Mouse (Mus musculus) heart, postnatal 10 days (tissue): ENCODE data around the gene Snrpd2. TPM values are rescaled to one million over a fixed set of nuclear protein-coding genes. Genes with fewer than 3 reads are reported as not detected.

ENCODE experiments used
- DNase-seq, 2 experiments: peaks; one replicate each; pipeline ENCODE4 v3.0.0; 2021
- intact Hi-C: fragments of 180-260 bp; cut with DNase I; formaldehyde crosslinking; loops from one replicate; pipeline ENCODE4 v1.15.1; 2025
- total RNA-seq, 2 experiments: library from RNA; stranded (reverse); gene quantifications; 2 replicates each; pipeline ENCODE4 v1.2.3; 2021

Gene Snrpd2
- 10 to 100 TPM; 77.1 to 81.0 TPM for total RNA-seq

DNA sequence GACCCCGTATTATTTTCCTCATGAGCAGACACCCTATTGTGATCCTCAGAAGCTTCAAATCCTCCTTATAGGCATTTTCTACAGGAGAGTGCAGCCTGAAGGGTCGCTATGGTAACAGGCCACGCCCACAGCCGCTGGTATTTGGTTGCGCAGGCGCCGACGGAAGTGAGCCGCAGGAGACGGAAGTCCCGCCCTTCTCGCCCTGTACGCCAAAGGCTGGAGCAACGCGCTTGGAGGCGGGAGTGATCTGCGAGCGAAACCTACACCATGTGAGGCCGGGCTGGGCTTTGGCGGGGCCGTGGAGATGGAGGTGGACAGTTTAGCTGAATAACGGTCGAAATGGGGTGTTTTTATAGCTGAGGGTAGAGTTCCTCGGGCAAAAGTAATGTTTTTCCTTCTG lies at the start of gene Snrpd2:
Snrpd2 (plus strand) TSS at position 97 of the 400 bp plus-strand sequence.
- peak; percentile 98 to 99 for DNase-seq
- intact Hi-C loops: loop anchor here (2.0 kb wide), 1 partner anchor 81 kb away; no protein-coding TSS in a partner anchor

DNA sequence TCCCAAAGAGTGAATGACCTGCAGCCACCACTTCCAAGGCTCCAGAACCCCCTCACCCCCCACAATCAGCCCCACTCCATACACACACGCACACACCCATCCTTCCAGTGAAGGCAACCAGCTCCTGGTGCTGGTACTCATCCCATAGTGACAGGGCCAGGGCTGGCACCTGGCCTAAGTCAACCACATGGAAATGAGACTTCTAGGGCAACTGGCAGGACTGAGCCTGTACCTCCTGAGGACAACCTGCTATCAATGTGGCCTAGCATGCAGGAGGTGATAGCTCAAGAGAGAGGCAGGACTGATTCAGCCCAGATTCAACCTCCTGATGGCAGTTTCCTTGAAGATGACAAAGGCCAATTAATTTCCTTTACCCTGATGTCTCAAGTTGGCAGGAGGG lies 49.2 kb upstream of the Snrpd2 start:
- no peak for DNase-seq
- intact Hi-C loops: no loop called here

- intact Hi-C loops: no loop called here
Measured at GRCm38 (mm10) chr7:19103741-19104140, 45.8 kb upstream of the Snrpd2 start.

DNA sequence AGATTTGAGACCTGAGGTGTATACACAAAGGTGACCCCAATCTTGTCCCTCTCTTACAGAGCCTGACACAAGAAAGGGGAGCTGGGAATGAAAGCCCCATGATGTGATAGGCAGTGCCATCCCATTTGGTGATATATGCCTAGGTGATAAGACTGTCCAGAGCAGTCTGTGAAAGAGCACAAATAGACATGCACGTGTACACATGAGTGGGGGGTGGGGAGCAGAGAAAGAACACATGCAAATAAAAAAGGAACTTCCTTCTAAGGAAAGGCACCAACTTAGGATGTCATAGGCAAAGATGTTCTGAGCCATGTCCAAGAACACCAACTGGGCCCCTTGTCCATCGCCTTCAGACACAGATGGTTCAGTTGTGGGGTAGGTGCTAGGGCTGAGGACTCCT lies 45.0 kb upstream of the Snrpd2 start:
- intact Hi-C loops: no loop called here
- DNase-seq: no peak

More at GRCm38 (mm10) chr7:19103741-19104140, 45.8 kb upstream of the Snrpd2 start:
- no peak for DNase-seq

- DNase-seq: no peak
- intact Hi-C loops: no loop called here
Measured at GRCm38 (mm10) chr7:19107436-19107835, 42.1 kb upstream of the Snrpd2 start.

GRCm38 (mm10) chr7:19109565-19109964 lies 40.0 kb upstream of the Snrpd2 start:
- DNase-seq: no peak
- intact Hi-C loops: no loop called here

- intact Hi-C loops: no loop called here
- peak; percentile 43 to 65 for DNase-seq
Measured at GRCm38 (mm10) chr7:19118028-19118771, 31.3 kb upstream of the Snrpd2 start, which contains the start of gene Gm4969. Gm4969 (minus strand) TSS chr7:19118368.

- intact Hi-C loops: no loop called here
- peak in 1 of 2 experiments; percentile 26 for DNase-seq
Measured at GRCm38 (mm10) chr7:19119083-19119482, 30.4 kb upstream of the Snrpd2 start.

- intact Hi-C loops: no loop called here
- DNase-seq: peak; percentile 97 to 98
Measured at GRCm38 (mm10) chr7:19119631-19120429, 29.7 kb upstream of the Snrpd2 start, which contains the start of gene Fbxo46. Fbxo46 (plus strand) TSS chr7:19119859.

GRCm38 (mm10) chr7:19121686-19122085 lies 27.8 kb upstream of the Snrpd2 start:
- DNase-seq: no peak
- intact Hi-C loops: no loop called here

- intact Hi-C loops: no loop called here
- DNase-seq: no peak
Measured at GRCm38 (mm10) chr7:19124713-19125112, 24.8 kb upstream of the Snrpd2 start.

DNA sequence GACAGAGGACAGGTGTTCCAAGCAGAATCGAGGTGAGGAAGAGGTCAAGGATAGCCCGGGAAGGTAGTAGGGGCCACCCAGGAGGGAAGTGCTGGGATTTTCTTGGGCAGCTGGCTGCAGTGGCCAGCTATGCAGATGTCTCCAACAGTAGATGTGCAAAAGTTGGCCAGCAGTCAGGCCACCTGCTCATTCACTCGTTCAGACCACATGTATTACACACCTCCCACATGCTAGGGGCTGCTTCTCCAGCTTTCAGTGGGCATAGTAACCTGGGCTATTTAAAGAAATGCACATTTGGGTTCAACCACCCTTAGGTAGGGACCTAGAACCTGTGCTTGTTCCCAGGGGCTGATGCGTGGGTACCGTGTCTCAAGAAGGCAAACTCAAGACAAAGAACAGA lies 21.8 kb upstream of the Snrpd2 start:
- no peak for DNase-seq
- intact Hi-C loops: no loop called here

- intact Hi-C loops: no loop called here
- no peak for DNase-seq
Measured at GRCm38 (mm10) chr7:19129396-19129795, 20.1 kb upstream of the Snrpd2 start.

- intact Hi-C loops: no loop called here
- DNase-seq: peak in 1 of 2 experiments; percentile 24
Measured at GRCm38 (mm10) chr7:19130657-19131056, 18.9 kb upstream of the Snrpd2 start.

DNA sequence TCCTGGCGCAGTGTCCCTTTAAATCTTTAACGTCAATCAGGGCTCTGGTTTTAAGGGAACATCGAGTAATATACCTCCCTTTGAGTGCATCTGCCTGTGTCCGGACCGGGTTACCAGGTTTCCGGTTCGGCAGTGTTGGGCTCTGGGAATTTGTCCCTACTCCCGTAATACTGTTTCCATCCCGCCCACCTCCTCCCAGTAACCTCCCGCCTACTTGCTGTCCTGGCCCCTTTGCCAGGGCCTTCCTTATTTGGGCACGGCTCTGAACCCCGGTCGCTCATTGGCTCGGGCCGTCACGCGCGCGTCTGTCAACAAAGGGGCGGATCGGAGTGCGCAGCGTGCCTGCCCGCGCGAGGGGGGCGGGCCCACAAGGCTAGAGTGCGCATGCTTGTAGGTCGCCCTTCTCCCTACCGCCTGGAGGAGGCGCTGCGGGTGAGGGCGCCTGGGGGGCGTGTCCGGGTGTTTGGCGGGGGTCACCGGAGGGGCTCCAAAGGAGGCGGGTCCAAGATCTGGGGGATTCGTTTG lies 18.1 kb upstream of the Snrpd2 start:
- intact Hi-C loops: no loop called here

GRCm38 (mm10) chr7:19136168-19136567 lies 13.4 kb upstream of the Snrpd2 start:
- intact Hi-C loops: no loop called here
- no peak for DNase-seq

More for the DNA sequence above, 18.1 kb upstream of the Snrpd2 start:
- peak; percentile 99 for DNase-seq

DNA sequence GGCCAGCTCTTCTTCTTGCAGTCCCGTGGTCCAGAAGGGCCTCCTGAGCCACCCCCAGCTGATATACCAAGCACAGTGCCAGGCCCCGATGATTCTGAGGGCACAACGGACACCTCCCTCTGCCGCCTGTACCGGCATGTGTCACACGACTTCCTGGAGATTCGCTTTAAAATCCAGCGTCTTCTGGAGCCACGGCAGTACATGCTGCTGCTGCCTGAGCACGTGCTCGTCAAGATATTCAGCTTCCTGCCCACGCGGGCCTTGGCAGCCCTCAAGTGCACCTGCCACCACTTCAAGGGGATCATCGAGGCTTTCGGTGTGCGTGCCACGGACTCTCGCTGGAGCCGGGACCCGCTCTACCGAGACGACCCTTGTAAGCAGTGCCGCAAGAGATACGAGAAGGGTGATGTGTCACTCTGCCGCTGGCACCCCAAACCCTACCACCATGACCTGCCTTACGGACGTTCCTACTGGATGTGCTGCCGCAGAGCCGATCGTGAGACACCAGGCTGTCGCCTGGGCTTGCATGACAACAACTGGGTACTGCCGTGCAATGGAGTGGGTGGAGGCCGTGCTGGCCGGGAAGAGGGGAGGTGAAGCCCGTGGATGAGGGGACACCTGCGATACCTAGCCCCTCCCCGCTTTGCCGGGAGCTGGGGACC lies 12.7 kb upstream of the Snrpd2 start:
- DNase-seq: no peak
- intact Hi-C loops: no loop called here

DNA sequence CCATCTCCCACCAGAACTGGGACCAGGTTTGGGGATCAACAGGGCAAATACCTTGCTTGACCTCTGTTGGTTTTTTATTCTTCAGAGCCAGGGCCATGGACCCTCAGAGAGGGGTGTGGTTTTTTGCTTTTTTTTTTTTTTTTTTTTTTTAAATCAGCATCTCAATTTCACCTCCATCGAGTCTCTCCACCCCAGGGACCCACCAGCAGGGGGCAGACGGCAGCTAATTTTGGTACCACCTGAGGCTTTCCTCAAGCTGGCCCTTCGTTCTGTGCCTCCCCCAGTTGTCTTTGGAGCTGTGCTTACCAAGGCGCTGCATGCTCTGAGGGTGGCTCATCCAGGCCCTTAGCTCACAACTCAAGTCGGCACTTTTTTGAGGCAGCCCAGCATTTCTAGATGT lies 12.1 kb upstream of the Snrpd2 start:
- peak; percentile 51 to 71 for DNase-seq
- intact Hi-C loops: no loop called here

DNA sequence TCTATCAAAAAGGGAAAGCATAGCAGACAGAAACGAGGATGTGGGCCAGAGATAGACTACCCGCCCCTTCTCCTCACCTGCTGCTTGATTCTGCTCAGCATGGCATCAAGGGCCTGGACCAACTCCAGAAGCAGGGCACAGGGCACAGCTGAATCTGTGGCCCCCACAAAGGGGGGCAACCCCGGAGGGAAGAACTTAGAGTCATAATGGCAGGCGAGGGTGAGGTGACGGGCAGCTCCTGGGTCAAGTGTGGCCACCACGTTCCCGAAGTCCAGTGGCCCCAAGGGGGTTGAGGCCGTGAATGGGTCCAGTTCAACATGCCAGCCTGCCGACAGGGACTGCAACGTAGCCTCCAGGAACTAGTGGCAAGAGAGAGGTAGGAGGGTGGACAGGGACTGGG lies 2.7 kb upstream of the Snrpd2 start:
- intact Hi-C loops: no loop called here
- DNase-seq: no peak

DNA sequence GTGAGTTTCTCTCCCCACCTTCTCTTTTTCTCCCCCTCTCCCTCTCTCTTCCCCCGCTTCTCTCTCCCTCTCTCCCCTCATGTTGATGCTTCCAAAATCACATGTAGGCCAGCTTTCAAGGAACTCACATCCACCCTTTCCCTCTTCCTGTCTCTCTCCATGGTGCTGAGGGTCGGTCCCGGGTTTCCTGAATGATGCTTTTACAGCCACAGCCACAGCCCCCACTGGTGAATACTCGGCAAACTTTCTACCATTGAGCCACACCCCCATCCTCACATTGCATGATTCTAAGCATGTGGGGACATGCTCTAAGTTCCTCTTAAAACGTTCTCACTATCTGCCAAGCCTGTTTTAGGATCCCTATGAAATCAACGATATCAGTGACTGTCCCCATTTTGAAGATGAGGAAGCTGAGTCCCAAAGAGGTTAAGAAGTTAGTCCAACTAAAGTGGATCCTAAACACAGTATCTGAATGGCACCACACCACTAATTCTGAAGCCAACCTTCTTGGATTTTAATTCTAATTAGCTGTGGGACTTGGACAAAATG lies 2.0 kb upstream of the Snrpd2 start:
- intact Hi-C loops: no loop called here
- no peak for DNase-seq
